Mouse (Mus musculus) liver, embryonic 13.5 days (tissue): ENCODE measurements around the gene Srcin1. TPM values are rescaled to one million over a fixed set of nuclear protein-coding genes. Genes with fewer than 3 reads are reported as not detected.
A peak's percentile ranks its signal among the peaks of the same experiment; 100 is the strongest.

Source experiments
- ATAC-seq: fragments of 200-750 bp; cut with Nextera tagmentation; 2 replicates; pipeline ENCODE4 v1.8.0; 2017; ENCODE audit warnings: low read depth, mild to moderate bottlenecking, moderate number of reproducible peaks, moderate library complexity
- DNase-seq: peaks from one replicate; pipeline ENCODE4 v3.0.0; 2022
- H3K27ac ChIP-seq: fragments of 300-500 bp; sonication (generic); 2 replicates; pipeline ENCODE4 v1.5.1; 2015; ENCODE audit warnings: moderate library complexity, mild to moderate bottlenecking, inconsistent platforms
- H3K27me3 ChIP-seq: fragments of 300-500 bp; sonication (generic); 2 replicates; pipeline ENCODE4 v1.6.1; 2015; ENCODE audit warnings: mild to moderate bottlenecking, inconsistent platforms
- H3K36me3 ChIP-seq: fragments of 300-500 bp; sonication (generic); 2 replicates; pipeline ENCODE4 v1.6.1; 2015; ENCODE audit warnings: mild to moderate bottlenecking, inconsistent platforms
- H3K4me1 ChIP-seq: fragments of 300-500 bp; sonication (generic); replicated peaks from 2 replicates; pipeline ENCODE4 v1.6.1; 2015; ENCODE audit warnings: inconsistent platforms
- H3K4me2 ChIP-seq: fragments of 300-500 bp; sonication (generic); 2 replicates; pipeline ENCODE4 v1.6.1; 2015; ENCODE audit warnings: inconsistent platforms, mild to moderate bottlenecking, moderate library complexity
- H3K4me3 ChIP-seq: fragments of 300-500 bp; sonication (generic); replicated peaks from 2 replicates; pipeline ENCODE4 v1.5.1; 2015; ENCODE audit warnings: mild to moderate bottlenecking, inconsistent platforms
- H3K9ac ChIP-seq: fragments of 300-500 bp; sonication (generic); 2 replicates; pipeline ENCODE4 v1.6.1; 2015; ENCODE audit warnings: mild to moderate bottlenecking, inconsistent platforms
- H3K9me3 ChIP-seq: fragments of 300-500 bp; sonication (generic); replicated peaks from 2 replicates; pipeline ENCODE4 v1.6.1; 2016; ENCODE audit warnings: inconsistent platforms
- WGBS: fragments of 180-500 bp; shearing (Covaris S2); methylation state at CpG from one replicate; pipeline ENCODE4 v1.1.7; 2015; ENCODE audit not compliant: insufficient replicate concordance; 5-methylcytosine and 5-hydroxymethylcytosine counted together
- polyA plus RNA-seq: library from polyadenylated mRNA; unstranded; fragments of >200 nt; fragmentation: Nextera tagmentation; extraction: Ambion mirVana; gene quantifications from 2 replicates; pipeline ENCODE4 v1.2.1, GENCODE M21; 2015

The Srcin1 gene
- polyA plus RNA-seq, 1 experiment from 2014 or later: not detected

GRCm38 (mm10) chr11:97568729-97569128 is 7.3 kb downstream of the Srcin1 start:
- Histone ChIP-seq H3K4me2 (no peak overlapping the region), H3K27ac (no peak overlapping the region), H3K36me3 (no peaks in the 10 kb centered on the region), H3K9me3 (no peaks in the 10 kb centered on the region), H3K9ac (no peak overlapping the region), H3K27me3 (peaks cover 100% of the 10 kb centered on the region), H3K4me3 (no peak overlapping the region), H3K4me1 (peaks cover 9% of the 10 kb centered on the region; the same call in 1 of the 2 replicates)
- peak; percentile 29 for DNase-seq
- 11% methylated on average over 8 of the region's 8 CpGs for WGBS
- ATAC-seq: no peak

- no peaks in the 10 kb centered on the region for H3K36me3 ChIP-seq
- no peak overlapping the region for H3K4me3 ChIP-seq
- no peaks in the 10 kb centered on the region for H3K9me3 ChIP-seq
- no peak overlapping the region for H3K4me2 ChIP-seq
- 16% methylated on average over 11 of the region's 11 CpGs for WGBS
- H3K27me3 ChIP-seq: peaks cover 98% of the 10 kb centered on the region
- peaks cover 9% of the 10 kb centered on the region; the same call in 1 of the 2 replicates for H3K4me1 ChIP-seq
- no peak overlapping the region for H3K27ac ChIP-seq
- H3K9ac ChIP-seq: no peak overlapping the region
- no peak for DNase-seq
- no peak for ATAC-seq
Observed at GRCm38 (mm10) chr11:97567480-97567879, 8.5 kb downstream of the Srcin1 start.

GRCm38 (mm10) chr11:97566551-97566950 is 9.4 kb downstream of the Srcin1 start:
- peaks cover 9% of the 10 kb centered on the region; the same call in 1 of the 2 replicates for H3K4me1 ChIP-seq
- H3K9me3 ChIP-seq: no peaks in the 10 kb centered on the region
- 5% methylated on average over 13 of the region's 13 CpGs for WGBS
- peak overlapping the region; percentile 15; the same call in 1 of the 2 replicates for H3K4me2 ChIP-seq
- no peaks in the 10 kb centered on the region for H3K36me3 ChIP-seq
- H3K4me3 ChIP-seq: no peak overlapping the region
- peaks cover 98% of the 10 kb centered on the region for H3K27me3 ChIP-seq
- H3K9ac ChIP-seq: no peak overlapping the region
- no peak overlapping the region for H3K27ac ChIP-seq
- DNase-seq (no peak), ATAC-seq (0 out of 2 replicates have a peak, but pooled peaks have one; percentile 43)

GRCm38 (mm10) chr11:97563730-97564129 is 12.3 kb downstream of the Srcin1 start:
- H3K4me2 ChIP-seq: no peak overlapping the region
- peaks cover 97% of the 10 kb centered on the region for H3K27me3 ChIP-seq
- no peak overlapping the region for H3K4me3 ChIP-seq
- no peaks in the 10 kb centered on the region for H3K9me3 ChIP-seq
- WGBS: 26% methylated on average over 14 of the region's 14 CpGs
- ATAC-seq (no peak), DNase-seq (no peak)
- no peaks in the 10 kb centered on the region for H3K36me3 ChIP-seq
- no peak overlapping the region for H3K9ac ChIP-seq
- H3K4me1 ChIP-seq: peaks cover 9% of the 10 kb centered on the region; the same call in 1 of the 2 replicates
- no peak overlapping the region for H3K27ac ChIP-seq

GRCm38 (mm10) chr11:97562536-97562935 is 13.4 kb downstream of the Srcin1 start:
- H3K27me3 ChIP-seq: peaks cover 89% of the 10 kb centered on the region
- no peaks in the 10 kb centered on the region for H3K9me3 ChIP-seq
- peaks cover 6% of the 10 kb centered on the region; the same call in 1 of the 2 replicates for H3K4me1 ChIP-seq
- ATAC-seq (no peak), DNase-seq (no peak)
- H3K4me3 ChIP-seq: no peak overlapping the region
- H3K4me2 ChIP-seq: no peak overlapping the region
- WGBS: 21% methylated on average over 3 of the region's 3 CpGs
- no peak overlapping the region for H3K27ac ChIP-seq
- no peak overlapping the region for H3K9ac ChIP-seq
- H3K36me3 ChIP-seq: no peaks in the 10 kb centered on the region

- H3K9me3 ChIP-seq: no peaks in the 10 kb centered on the region
- peaks cover 71% of the 10 kb centered on the region for H3K27me3 ChIP-seq
- peaks cover 6% of the 10 kb centered on the region for H3K4me1 ChIP-seq
- no peak for DNase-seq
- H3K9ac ChIP-seq: no peak overlapping the region
- no peak overlapping the region for H3K4me3 ChIP-seq
- ATAC-seq: no peak
- H3K36me3 ChIP-seq: no peaks in the 10 kb centered on the region
- WGBS: 40% methylated on average over 17 of the region's 17 CpGs
- no peak overlapping the region for H3K27ac ChIP-seq
- H3K4me2 ChIP-seq: no peak overlapping the region
Observed at GRCm38 (mm10) chr11:97560210-97560963, 15.6 kb downstream of the Srcin1 start.

- DNase-seq: no peak
- Histone ChIP-seq H3K36me3 (no peaks in the 10 kb centered on the region), H3K27ac (no peak overlapping the region), H3K4me3 (no peak overlapping the region), H3K4me2 (no peak overlapping the region), H3K9me3 (no peaks in the 10 kb centered on the region), H3K27me3 (peaks cover 62% of the 10 kb centered on the region), H3K4me1 (peaks cover 6% of the 10 kb centered on the region), H3K9ac (no peak overlapping the region)
- WGBS: 31% methylated on average over 4 of the region's 4 CpGs
- no peak for ATAC-seq
Observed at GRCm38 (mm10) chr11:97559549-97559948, 16.4 kb downstream of the Srcin1 start.

GRCm38 (mm10) chr11:97557885-97558284 is 18.1 kb downstream of the Srcin1 start:
- Histone ChIP-seq H3K27me3 (peaks cover 59% of the 10 kb centered on the region), H3K4me2 (no peak overlapping the region), H3K4me3 (no peak overlapping the region), H3K36me3 (no peaks in the 10 kb centered on the region), H3K9me3 (no peaks in the 10 kb centered on the region), H3K4me1 (peaks cover 6% of the 10 kb centered on the region), H3K27ac (no peak overlapping the region), H3K9ac (no peak overlapping the region)
- 47% methylated on average over 4 of the region's 4 CpGs for WGBS
- DNase-seq: no peak
- no peak for ATAC-seq

- H3K27me3 ChIP-seq: peaks cover 59% of the 10 kb centered on the region
- DNase-seq: peak; percentile 42
Observed at GRCm38 (mm10) chr11:97556569-97557408, 19.2 kb downstream of the Srcin1 start.

GRCm38 (mm10) chr11:97555144-97555543 is 20.8 kb downstream of the Srcin1 start:
- 27% methylated on average over 6 of the region's 6 CpGs for WGBS
- ATAC-seq (peak; percentile 42; the same call in 1 of the 2 replicates), DNase-seq (no peak)
- Histone ChIP-seq H3K4me3 (no peak overlapping the region), H3K4me1 (peaks cover 6% of the 10 kb centered on the region), H3K36me3 (no peaks in the 10 kb centered on the region), H3K27ac (no peak overlapping the region), H3K4me2 (no peak overlapping the region), H3K9ac (no peak overlapping the region), H3K27me3 (peaks cover 59% of the 10 kb centered on the region), H3K9me3 (no peaks in the 10 kb centered on the region)

More at GRCm38 (mm10) chr11:97556569-97557408, 19.2 kb downstream of the Srcin1 start:
- Histone ChIP-seq H3K9ac (no peak overlapping the region), H3K4me3 (no peak overlapping the region), H3K27ac (no peak overlapping the region), H3K36me3 (no peaks in the 10 kb centered on the region), H3K4me2 (no peak overlapping the region), H3K4me1 (peaks cover 6% of the 10 kb centered on the region), H3K9me3 (no peaks in the 10 kb centered on the region)
- 0 out of 2 replicates have a peak, but pooled peaks have one; percentile 42 for ATAC-seq
- 24% methylated on average over 7 of the region's 7 CpGs for WGBS

GRCm38 (mm10) chr11:97552151-97552550 is 23.8 kb downstream of the Srcin1 start:
- no peak overlapping the region for H3K9ac ChIP-seq
- H3K4me2 ChIP-seq: no peak overlapping the region
- 10% methylated on average over 8 of the region's 8 CpGs for WGBS
- no peaks in the 10 kb centered on the region for H3K36me3 ChIP-seq
- peaks cover 6% of the 10 kb centered on the region for H3K4me1 ChIP-seq
- H3K27me3 ChIP-seq: peaks cover 68% of the 10 kb centered on the region
- no peak overlapping the region for H3K4me3 ChIP-seq
- DNase-seq (no peak), ATAC-seq (no peak)
- no peaks in the 10 kb centered on the region for H3K9me3 ChIP-seq
- H3K27ac ChIP-seq: no peak overlapping the region
